Mouse (Mus musculus): Measurements from ENCODE around the gene Slirp. TPM values are rescaled to one million over a fixed set of nuclear protein-coding genes. Genes with fewer than 3 reads are reported as not detected.
"Not testable (repeated sequence)": the region's sequence is repeated elsewhere in the genome, so short reads cannot be mapped to it uniquely, and the experiment has no call there.

Slirp gene
- total RNA-seq, 4 experiments from 2014 or later, result 101 to 134 (median 108) TPM

DNA sequence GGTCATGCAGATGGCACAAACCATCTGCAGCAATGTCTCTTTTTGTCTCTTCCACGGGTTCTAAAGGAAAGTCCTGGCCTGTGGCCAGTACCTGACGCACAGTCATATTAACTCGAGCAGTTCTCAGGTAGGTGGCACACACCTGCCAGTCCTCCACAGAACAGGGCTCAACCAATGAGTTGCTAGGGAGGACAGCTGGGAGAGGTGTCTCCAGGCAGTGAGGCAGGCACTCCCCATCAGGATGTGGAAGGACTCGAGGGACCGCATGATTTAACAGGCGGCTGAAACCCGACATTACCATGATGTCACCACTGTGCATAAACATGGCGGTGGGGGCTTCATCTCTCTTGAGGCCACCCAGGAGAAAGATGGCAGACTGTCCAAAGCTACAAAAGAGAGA lies 14.8 kb upstream of the Slirp start:
- DNase-seq (ENCODE audit: low spot score in 2 of 2), result peak in 1 of 2 experiments; percentile 20

GRCm38 (mm10) chr12:87442177-87443114 lies 1.2 kb upstream of the Slirp start:
- no peak for DNase-seq (ENCODE audit: low spot score in 2 of 2)

- no peak for DNase-seq (ENCODE audit: low spot score in 2 of 2)
These were observed 489 bp upstream of the Slirp start for GRCm38 (mm10) chr12:87443115-87443699.

DNA sequence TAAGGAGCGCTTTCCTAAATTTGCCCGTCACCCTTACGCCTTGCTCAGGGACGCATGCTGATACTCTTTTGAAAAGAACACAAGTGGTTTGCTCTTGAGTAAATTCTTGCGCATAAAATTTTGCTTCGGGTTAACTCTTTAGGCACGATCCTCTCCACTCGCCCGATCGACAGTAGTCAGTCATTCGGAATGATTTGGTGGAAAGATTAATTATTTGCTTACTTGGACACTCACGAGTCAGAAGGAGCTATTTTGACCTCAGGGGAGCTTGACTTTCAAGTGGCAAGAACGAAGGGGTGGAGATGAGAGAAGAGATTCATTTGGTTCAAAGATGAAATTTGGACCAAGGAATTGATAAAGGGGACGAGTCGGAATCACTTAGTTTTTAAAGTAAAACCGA lies 515 bp downstream of the Slirp start:
- DNase-seq (ENCODE audit: low spot score in 2 of 2), result no peak

DNA sequence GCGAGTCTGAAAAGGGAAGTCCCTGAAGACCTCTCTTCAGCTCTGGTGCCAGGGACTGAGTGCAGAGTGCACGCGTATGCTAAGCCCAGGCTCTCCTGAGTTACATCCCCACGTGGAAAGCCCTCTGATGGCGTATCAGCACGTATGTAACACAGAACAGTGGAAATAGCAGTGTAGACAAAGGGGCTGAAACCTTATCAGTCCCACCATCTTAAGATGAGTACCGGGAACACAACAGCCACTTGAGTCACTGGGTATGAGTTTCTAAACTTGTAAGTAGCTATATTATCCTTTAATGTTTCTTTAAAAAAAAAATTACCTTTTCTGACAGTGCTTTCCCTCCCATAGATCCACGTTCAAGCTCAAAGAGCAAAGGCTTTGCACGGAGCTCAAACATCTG lies 5.8 kb downstream of the Slirp start:
- no peak for DNase-seq (ENCODE audit: low spot score in 2 of 2)

DNA sequence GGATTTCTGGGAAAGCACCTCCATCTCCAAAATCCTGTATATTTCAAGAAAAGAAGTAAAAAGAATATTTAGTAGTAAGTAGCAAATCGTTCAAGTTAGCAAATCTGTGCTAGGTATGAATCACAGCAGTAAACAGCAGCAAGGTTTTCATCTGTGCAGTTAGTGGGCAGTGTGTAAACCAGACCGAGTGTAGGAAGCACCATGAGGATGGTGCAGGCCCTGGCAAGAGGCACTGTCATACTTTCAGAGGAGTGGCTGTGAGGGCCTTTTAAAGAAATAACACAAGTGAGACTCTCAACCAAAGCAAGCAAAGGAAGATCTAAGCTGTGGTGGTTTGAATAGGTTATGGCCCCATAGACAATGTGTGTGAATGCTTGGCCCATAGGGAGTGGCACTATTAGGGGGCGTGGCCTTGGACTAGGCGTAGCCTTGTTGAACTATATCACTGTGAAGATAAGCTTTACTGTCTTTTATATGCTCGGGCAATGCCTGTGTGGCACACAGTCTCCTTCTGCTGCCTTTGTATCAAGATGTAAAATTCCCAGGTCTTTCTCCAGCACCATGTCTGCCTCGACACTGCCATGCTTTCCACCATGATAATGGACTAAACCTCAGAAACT lies 21.1 kb downstream of the Slirp start:
- no peak for DNase-seq (ENCODE audit: low spot score in 2 of 2)

DNA sequence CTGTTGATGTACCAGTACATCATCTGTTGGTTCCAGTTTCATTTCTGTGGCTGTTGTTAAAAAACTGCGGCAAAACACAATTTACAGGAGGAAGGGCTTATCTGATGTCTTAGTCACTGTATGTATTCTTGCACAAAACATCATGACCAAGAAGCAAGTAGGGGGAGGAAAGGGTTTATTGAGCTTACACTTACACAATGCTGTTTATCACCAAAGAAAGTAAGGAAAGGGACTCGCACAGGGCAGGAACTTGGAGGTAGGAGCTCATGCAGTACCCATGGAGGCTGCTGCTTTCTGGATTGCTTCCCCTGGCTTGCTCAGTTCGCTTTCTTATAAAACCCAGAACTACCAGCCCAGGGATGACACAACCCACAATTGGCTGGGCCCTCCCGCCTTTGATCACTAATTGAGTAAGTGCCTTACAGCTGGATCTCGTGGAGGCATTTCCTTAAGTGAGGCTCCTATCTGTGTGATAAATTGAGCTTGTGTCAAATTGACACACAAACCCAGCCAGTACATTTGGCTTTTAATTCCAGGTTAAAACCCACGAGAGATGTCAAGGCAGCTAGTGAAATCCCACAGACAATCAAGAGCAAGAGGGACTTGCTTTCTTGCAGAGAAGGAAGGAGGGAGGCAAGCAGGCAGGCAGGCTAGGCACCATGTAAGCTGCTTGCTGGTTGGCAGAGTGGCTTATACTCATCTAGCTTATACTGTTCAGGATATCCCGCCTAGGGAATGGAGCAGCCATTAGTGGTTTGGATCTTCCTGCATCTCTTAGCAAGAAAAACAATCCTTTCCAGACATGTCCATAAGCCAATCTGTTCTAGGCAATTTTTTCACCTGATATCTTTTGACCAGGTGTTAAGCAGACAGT lies 26.8 kb downstream of the Slirp start:
- DNase-seq (ENCODE audit: low spot score in 2 of 2), result no peak

DNA sequence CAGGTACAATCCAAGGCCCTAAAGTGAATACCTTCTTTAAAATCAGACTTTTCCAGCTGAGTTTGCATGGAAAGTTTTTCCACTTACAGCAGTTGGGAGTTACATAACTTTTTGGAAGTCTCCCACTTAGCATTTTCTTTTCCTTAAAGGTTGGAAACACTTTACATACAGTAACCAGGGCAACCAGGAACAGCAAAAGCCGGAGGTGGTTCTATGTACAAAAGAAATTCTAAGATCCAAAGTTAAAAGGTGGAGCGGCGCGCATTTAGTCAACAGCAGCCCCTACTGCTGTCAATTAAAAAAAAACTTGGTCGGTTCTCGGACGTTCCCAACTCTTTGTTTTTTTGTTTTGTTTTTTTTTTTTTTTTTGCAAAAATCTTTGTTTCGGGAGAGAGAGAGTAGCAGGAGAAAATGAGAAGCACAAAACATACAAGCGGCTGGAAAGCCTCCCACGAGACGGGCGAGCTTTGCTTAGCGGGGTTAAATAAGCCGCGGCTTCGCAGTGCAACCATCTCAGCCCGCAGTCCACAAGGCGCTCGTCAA lies 27.8 kb downstream of the Slirp start:
- peak in 1 of 2 experiments; percentile 36 for DNase-seq (ENCODE audit: low spot score in 2 of 2)

DNA sequence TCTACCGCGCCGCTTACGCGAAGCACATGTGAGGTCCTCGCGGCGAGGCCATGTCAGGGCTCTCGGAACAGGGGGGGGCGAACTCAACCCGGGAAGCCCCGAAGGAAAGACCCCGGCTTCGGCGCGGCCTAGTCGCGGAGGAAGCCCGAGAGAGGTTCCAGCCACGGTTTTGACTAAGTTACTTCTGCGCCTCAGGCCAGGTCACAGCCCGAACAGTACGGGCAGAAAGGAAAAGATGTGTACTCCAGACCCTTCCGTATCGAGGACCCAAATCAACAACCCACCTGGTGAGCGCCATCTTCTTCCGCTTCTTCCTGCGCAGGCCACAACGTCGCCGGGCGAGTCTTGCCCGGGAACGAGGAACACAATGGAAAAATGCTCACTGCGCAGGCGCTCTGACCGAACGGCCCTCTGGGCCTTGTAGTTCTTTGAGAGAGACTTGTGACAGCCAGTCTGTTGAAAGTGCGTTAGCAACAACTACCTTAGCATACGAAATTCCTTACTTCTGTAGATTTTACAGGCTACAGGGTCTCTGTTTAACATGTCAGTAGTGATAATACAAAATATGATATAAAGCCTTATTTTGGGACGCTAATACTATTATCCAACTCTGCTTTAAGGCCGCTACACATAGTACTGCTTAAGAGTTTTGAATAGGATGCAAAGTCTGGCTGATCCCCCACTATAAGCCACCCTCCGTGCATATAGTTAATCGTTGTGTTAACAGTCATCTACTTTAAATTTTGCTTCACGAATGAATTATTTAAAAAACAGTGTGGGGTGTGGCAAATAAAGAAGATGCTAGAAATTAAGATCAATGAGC lies 28.5 kb downstream of the Slirp start, which contains the start of gene Snw1:
Snw1 (minus strand) TSS at position 311 of the 823 bp plus-strand sequence.
- DNase-seq (ENCODE audit: low spot score in 2 of 2), result peak; percentile 89 to 94

DNA sequence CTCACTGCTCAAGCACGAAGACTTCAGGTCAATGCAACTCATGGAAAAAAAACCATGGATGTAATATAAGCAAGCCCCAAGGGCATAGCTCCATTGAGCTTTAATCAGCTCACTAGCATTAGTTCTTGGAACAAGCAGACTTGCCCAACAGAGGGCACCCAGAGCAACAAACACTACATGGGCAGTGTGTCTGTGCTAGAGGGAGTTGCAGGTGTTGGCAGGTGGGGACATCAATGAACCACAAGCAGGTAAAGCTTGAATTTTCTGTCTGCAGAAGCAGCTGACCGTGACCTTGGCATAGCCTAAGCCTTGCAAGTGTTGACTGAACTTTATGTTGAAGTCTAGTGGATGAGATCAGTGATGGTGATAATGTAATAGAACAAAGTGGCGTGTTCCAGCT lies 31.1 kb downstream of the Slirp start:
- DNase-seq (ENCODE audit: low spot score in 2 of 2), result no peak

GRCm38 (mm10) chr12:87482482-87482881 lies 38.8 kb downstream of the Slirp start:
- DNase-seq (ENCODE audit: low spot score in 2 of 2), result not testable (repeated sequence)

DNA sequence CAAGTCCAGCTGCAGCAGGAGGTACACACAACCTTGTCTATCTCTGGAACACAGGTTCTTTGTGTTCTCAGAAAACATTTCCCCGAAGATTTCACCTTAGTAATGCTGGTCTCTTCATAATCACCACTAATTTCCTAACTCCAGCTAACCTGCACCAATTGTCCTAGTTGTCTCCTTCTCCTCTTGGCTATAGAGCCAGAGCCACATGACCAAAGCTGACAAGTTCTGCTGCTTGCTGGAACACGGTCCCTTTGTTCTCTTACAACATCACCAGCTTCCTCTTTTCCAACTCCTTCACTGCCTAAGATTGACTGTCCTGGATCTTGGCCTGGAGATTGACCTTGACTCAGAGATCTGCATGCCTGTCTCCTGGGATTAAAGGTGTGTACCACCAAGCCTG lies 45.0 kb downstream of the Slirp start:
- not testable (repeated sequence) for DNase-seq (ENCODE audit: low spot score in 2 of 2)

DNA sequence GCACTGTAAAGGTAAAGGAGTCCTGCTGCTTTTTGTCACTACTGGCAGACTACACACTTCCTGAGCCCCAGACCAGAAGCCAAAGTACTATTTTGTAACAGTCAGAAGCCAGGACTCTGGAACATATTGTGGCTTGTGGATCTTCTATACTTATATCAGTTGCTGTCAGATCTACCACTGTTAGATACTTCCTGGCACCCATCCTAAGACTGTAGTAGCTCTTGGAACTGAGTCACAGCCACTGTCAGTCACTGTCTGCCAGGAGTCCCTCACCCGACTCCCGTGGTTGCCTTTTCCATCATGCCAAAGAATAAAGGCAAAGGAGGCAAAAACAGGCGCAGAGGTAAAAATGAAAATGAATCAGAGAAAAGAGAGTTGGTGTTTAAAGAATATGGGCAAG lies 50.7 kb downstream of the Slirp start, which contains the start of gene Gm5788:
Gm5788 (plus strand) TSS at position 301 of the 400 bp plus-strand sequence.
- not testable (repeated sequence) for DNase-seq (ENCODE audit: low spot score in 2 of 2)

Small RNA genes lying within 50 kb of the gene (microRNA-seq; reads per million reads assigned to microRNA genes)
- gene Mir3068, result 56.4 to 84.0 reads per million in 2 experiments

Other genes starting within 250 kb of the Slirp start
- 1 to 10 TPM; 3.5 to 7.3 (median 5.1) TPM for gene Samd15, start 244.2 kb upstream of the Slirp start, total RNA-seq (2022)
- gene Tmed8, start 243.4 kb upstream of the Slirp start, total RNA-seq (2022), result 10 to 100 TPM; 27.7 to 30.1 (median 29.0) TPM
- gene Noxred1, start 205.2 kb upstream of the Slirp start, total RNA-seq (2022), result 1 to 10 TPM in 2 of 4 experiments, under 1 TPM in 2; 0.89 to 1.6 (median 1.0) TPM
- 10 to 100 TPM; 50.5 to 60.0 (median 57.6) TPM for gene Vipas39, start 177.6 kb upstream of the Slirp start, total RNA-seq (2022)
- gene Ahsa1, start 177.4 kb upstream of the Slirp start, total RNA-seq (2022), result 100 to 1,000 TPM; 129 to 167 (median 149) TPM
- gene Ism2, start 144.2 kb upstream of the Slirp start, total RNA-seq (2022), result under 1 TPM; 0.32 to 0.91 (median 0.54) TPM
- gene Sptlc2, start 55.5 kb upstream of the Slirp start, total RNA-seq (2022), result 10 to 100 TPM; 27.6 to 37.0 (median 32.7) TPM
- 10 to 100 TPM; 18.8 to 22.9 (median 19.0) TPM for gene Alkbh1, start 121 bp downstream of the Slirp start, total RNA-seq (2022)
- 10 to 100 TPM; 65.5 to 74.1 (median 70.7) TPM for gene Snw1, start 28.4 kb downstream of the Slirp start, total RNA-seq (2022)
- not detected for gene Gm5788, start 50.8 kb downstream of the Slirp start, total RNA-seq (2022)
- not detected for gene Gm8300, start 70.4 kb downstream of the Slirp start, total RNA-seq (2022)
- gene Oog1, start 158.8 kb downstream of the Slirp start, total RNA-seq (2022), result not detected
- gene Gm4027, start 175.0 kb downstream of the Slirp start, total RNA-seq (2022), result not detected
- gene Gm16381, start 200.7 kb downstream of the Slirp start, total RNA-seq (2022), result not detected

Data from left cerebral cortex, adult 8-10 months (tissue).